Mouse (Mus musculus): ENCODE results near the gene Cyp2j6. TPM values are rescaled to one million over a fixed set of nuclear protein-coding genes. Genes with fewer than 3 reads are reported as not detected.
"Not testable (repeated sequence)": the region's sequence is repeated elsewhere in the genome, so short reads cannot be mapped to it uniquely, and the experiment has no call there.

The Cyp2j6 gene
- total RNA-seq (2021): 10 to 100 TPM; 14.5 to 15.2 TPM

DNA sequence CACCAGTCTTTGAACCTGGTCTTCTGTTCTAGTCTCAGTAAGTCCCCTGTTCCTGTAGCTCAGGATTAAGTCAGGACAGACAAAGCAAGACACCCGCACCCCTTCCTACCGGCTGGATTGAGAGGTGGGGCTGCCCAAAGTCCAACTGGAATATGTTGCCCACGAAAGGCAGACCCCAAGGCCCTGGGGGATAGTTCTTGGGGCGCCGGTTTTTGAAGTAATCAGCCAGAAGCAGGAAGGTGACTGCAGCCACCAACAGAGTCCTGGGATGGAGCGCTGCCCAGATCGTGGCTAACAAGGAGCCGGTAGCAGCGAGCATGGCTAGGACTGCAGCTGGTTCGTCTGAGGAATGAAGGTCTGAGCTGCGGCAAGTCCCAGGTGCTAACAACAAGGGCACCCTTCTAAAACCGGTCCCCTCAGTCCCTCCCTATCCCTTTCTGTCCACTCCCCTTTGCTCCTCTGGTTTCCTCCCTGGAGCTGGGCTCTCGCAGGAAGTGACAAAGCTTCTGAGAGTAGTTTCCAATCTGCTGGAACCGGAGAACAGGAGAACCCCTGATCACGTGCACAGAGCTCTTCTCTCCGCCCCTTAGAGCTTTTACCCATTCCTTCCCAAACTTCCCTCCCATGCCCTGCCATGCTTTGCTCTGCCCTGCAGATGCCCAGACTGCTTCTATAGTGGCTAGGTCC, at the start of gene Cyp2j6:
Gene Cyp2j6 (minus strand): TSS at position 529 of the 687 bp plus-strand sequence.
- DNase-seq (ENCODE audit: low spot score in 2 of 2): peak; percentile 37 to 49
- intact Hi-C loops (cut with DNase I): no loop called here

DNA sequence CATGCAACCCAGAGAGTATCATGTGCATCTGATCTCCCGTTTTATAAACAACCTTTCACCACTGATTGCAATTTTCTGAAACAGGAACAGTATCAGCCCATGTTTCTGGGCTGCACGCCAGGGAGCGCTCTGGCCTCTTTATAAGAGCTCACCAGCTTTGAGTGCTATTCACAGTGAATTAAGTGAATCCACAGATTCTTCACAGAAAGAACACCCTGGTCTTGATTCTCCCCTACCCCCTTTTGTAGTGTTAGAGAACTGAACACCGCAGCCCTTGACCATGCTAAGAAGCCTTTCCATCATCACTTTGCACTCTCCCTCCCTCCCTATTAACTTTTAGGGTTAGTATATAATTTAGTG, 38.3 kb upstream of the Cyp2j6 start:
- DNase-seq (ENCODE audit: low spot score in 2 of 2): no peak
- intact Hi-C loops (cut with DNase I): no loop called here

DNA sequence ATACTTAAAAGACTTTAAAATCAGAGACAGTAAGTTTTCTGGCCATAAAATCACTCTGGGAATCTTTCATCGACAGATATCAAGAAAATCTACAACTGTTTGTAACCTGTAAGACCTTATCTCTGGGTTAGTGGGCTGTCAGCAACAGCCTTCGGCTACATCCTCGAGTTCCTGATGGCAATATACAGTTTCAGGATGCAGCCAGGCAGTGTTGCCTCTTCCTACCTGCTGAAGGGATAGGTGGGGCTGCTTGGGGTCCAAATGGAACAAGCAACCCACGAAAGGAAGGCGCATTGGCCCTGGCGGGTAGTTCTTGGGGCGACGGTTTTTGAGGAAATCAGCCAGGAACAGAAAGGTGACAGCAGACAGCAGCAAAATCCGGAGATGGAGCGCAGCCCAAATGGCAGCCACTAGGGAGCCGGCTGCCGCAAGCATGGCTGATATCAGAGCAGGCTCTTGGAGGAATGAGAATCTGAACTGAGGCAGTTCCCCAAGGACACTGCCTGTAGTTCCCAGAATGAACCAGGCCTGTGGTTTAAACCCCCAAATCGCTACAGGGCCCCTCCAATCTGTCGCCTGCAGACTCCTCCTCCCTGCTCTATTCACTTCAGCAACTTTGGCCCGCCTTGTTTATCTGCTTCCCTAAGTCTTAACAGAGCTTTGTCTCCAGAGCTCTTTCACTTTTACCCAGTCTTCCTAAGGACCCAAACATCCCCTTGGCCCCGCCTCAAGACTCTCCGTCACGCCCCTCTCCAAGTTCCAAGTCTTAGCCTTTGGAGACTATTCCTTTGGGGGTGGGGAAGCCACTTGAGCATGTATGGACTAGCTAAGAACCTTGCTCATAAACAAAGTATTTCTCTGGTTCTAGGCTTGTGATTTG, 37.7 kb upstream of the Cyp2j6 start, which contains the start of gene Cyp2j9:
Gene Cyp2j9 (minus strand): TSS at position 668 of the 880 bp plus-strand sequence.
- intact Hi-C loops (cut with DNase I): no loop called here

DNA sequence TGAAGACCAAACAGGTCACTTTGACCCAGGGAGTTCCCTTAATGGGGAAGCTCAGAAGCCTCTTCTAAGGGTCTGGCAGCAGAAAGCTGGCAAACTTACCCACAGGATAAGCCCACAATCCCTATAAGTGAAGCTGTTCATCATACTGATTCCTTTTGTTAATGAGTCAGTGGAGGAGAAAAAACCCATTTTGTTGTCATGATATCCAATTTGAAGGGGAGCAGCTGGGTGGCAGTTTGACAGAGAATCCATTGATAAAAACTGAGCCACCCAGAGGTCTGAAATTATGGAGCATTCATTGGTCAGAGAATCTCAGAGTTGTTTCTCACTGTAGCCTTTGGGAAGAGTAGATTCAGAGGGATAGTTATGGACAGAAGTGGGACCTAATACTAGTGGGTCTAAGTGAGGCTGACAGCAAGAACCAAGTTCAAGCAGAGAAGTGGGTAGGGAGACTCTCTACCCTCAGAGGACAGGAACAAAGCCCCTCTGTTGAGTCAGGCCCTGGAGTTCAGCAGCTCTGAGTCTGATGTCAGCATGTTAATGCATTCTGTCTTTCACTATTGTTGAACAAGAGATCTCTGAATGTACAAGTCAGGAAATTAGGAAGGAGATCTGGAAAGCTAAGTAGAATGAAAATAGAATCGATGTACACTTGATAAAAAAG, 28.1 kb upstream of the Cyp2j6 start:
- no peak for DNase-seq (ENCODE audit: low spot score in 2 of 2)
- intact Hi-C loops (cut with DNase I): no loop called here

More for the DNA sequence above, 37.7 kb upstream of the Cyp2j6 start, which contains the start of gene Cyp2j9:
- DNase-seq (ENCODE audit: low spot score in 2 of 2): peak; percentile 42 to 52

DNA sequence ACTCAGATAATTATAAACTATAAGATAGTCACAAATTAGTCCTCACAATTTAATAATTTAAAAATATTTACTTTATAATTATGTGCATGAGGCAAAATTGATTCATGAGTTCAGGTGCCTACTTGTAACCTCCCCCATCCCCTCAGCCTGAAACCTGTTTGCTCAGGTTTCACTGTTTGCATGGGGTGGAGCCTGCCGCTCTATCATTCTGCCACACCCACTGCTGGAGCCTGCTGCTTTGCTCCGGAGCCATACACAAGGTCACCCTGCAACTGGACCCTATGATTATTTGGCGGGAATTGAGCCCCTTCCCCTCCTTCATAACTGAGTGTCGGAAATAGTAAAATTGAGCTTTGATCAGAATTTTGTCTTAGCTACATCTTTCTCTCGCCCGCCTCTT, 26.9 kb upstream of the Cyp2j6 start:
- DNase-seq (ENCODE audit: low spot score in 2 of 2); intact Hi-C loops (cut with DNase I): not testable (repeated sequence)

DNA sequence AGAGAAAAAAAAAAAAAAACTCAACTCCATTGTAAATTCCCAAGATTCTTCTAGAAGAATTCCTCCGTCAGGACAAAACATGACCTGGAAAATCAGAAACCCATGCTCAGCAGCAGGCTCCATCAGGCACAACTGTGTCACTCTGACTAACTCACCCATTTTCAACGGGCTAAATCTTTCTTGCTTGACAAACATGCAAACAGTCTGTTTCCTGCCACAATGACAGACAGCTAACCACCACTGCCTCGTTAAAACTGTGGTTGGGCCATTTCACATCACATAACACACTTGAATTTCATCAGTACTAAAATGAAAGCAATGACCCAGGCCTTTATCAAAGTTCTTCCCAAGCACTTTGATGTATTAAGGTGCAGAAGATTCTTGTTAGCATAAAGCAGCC, 16.0 kb upstream of the Cyp2j6 start:
- no peak for DNase-seq (ENCODE audit: low spot score in 2 of 2)
- intact Hi-C loops (cut with DNase I): no loop called here

DNA sequence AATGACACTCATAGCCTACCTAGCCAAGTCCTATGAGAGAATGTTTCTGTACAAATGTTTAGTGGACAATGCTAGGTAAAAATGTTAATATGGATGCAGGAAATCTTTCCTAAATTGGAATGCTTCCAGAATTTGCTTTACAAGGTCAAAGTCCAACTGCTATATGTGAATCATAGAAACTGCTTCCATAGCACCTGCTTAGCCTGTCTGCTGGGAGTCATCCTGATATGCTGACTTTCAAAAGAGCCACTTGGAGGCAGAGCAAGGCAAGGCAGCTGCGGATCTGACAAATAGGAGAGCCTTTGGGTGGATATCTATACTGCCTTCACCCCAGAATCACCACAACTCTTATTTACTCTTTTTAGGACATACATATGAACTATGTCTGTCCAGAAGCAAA, 14.5 kb upstream of the Cyp2j6 start:
- intact Hi-C loops (cut with DNase I): no loop called here
- DNase-seq (ENCODE audit: low spot score in 2 of 2): no peak

DNA sequence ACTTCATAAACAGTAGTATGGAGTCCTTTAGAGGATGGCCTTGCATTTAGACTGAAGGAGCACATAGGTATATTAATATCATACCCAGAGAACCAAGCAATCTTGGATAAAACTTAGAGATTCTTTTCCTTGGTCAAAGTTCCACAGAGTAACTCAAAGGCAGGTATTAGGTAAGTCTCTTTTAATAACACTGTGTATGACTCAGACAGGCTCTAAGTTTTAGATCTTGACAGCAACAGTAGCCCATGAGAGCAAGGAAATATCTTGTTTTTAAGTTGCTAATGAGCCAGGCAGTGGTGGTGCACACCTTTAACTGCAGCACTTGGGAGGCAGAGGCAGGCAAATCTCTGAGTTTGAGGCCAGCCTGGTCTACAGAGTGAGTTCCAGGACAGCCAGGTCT, 12.3 kb upstream of the Cyp2j6 start:
- DNase-seq (ENCODE audit: low spot score in 2 of 2): no peak
- intact Hi-C loops (cut with DNase I): no loop called here

DNA sequence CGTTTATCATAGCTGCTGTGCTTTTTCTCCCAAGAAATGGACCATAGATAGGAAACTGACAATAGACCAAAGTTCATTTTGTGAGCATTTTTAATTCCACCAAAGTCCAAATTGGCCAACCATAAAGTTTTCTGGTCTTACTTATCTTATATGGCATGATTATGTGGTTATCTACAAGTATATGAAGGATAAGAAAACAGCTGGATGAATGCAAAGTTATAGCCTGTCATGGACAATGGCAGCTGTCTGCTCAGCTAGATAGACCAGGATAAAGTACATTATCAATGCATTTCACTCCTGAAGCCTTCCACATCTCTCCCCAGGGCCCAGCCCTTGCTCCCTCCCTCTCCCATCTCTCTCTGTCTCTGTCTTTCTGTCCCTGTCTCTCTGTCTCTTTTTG, 7.0 kb upstream of the Cyp2j6 start:
- intact Hi-C loops (cut with DNase I): no loop called here

DNA sequence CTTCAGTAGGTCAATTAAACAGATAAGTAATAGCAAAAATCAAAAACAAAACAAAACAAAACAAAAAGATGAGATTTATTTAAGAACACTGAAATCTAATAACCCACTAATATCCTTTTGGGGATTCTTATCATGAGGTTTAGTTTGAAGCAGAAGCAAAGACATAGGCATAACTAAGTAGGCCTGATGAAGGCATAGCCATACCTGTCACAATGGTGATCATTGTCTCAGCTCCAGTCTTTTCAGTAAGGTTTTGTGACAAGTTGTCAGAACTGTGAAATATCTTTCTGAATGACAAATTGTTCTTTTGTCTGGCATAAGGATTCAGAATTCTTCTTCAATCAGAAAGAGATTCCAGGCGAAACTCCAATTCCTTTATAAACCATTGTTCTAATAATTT, 6.3 kb upstream of the Cyp2j6 start:
- no peak for DNase-seq (ENCODE audit: low spot score in 2 of 2)
- intact Hi-C loops (cut with DNase I): no loop called here

More for the DNA sequence above, 7.0 kb upstream of the Cyp2j6 start:
- DNase-seq (ENCODE audit: low spot score in 2 of 2): no peak

DNA sequence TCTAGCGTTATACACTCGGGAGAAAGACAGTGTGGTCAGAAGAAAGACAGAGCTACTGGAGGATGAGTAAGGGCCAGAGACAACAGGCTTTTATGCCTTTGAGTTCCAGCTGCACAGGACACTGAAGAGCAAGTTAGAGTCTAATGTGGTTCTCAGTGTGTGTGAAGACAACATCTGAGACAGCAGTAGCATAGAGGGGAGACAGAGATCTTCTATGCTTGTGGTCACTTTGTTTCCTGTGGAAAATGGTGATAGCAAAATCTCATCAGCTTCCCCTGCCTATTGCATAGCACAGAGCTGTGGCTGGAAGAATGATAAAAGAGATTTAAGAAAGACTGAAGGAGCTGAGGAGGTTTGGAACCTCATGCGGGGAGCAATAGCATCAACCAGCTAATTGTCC, 1.8 kb downstream of the Cyp2j6 start:
- intact Hi-C loops (cut with DNase I): no loop called here
- no peak for DNase-seq (ENCODE audit: low spot score in 2 of 2)

DNA sequence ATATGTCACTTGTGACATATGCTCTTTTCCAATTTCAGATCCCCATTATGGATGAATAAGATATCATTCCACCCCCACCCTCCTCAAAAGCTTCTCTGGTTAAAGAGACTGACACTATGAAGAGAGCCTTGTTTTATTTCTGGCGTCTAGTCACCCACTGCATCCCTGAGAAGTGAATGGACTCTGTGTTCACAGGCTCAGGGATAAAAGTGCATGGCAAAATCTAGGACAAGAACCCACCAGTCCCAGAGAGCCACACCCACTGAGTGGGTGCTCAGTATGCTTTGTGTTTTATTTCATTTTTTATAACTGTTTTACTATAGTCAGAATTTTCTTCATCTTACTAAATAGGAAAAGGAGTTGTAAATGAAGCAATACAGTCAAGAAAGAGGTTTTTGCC, 7.5 kb downstream of the Cyp2j6 start:
- DNase-seq (ENCODE audit: low spot score in 2 of 2): peak; percentile 24 to 43
- intact Hi-C loops (cut with DNase I): no loop called here

DNA sequence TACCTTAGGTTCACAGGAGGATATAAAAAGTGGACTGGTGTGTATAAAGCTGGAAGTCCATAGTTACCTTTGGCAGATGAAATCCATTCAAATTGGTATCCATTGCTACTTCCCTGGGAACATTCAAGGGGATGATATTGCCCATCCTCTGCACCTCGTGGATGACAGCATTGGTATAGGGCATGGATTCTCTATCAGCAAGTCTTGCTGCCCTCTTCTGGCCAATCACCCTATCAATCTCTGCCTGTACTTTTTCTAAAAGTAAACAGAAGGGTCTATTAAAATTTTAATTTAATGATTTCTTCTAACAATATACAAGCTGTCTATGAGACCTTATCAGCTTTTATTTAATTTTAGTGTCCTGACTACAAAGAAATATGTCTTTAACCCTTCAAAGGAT, 27.7 kb downstream of the Cyp2j6 start:
- DNase-seq (ENCODE audit: low spot score in 2 of 2): no peak
- intact Hi-C loops (cut with DNase I): loop anchor here (10.0 kb wide), 1 partner anchor 251 kb away; no protein-coding TSS in a partner anchor

DNA sequence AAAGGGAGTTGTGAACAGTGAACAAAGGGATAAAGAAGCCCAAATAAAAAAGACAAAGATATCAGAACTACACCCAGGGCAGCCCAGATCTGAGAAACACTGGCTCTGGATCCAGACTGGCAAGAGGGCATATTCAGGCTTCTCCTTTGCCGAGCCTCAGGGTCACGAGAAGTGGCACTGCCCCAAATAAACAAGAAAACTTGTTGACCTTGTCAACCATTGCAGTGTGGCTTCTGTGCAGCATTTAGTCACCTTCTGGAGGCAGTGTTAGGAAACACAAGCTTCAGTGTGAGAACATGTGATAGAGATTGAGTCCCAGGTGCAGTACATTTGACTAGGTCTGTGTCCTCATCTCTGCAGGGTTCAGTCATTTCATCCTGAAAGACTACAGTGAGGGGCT, 31.2 kb downstream of the Cyp2j6 start:
- no peak for DNase-seq (ENCODE audit: low spot score in 2 of 2)
- intact Hi-C loops (cut with DNase I): loop anchor here (10.0 kb wide), 1 partner anchor 247 kb away; no protein-coding TSS in a partner anchor

DNA sequence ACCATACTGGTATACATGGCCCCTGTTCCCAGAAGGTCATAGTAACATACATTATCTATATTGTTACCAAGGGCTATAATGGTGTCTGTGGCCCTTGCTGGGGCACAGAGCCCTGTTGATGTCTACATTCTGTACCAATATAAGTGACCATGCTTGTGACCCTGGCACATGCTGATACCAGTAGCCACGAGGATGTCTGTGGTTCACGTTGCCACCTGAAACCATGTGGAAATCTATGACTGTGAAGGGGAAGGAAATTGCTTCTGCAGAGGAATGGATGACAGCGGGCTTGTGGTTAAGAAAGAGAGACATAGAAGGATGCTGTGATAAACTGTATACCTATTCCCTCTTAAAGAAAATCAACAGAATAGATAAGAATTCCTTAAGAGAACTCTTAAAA, 43.4 kb downstream of the Cyp2j6 start:
- no peak for DNase-seq (ENCODE audit: low spot score in 2 of 2)
- intact Hi-C loops (cut with DNase I): no loop called here

DNA sequence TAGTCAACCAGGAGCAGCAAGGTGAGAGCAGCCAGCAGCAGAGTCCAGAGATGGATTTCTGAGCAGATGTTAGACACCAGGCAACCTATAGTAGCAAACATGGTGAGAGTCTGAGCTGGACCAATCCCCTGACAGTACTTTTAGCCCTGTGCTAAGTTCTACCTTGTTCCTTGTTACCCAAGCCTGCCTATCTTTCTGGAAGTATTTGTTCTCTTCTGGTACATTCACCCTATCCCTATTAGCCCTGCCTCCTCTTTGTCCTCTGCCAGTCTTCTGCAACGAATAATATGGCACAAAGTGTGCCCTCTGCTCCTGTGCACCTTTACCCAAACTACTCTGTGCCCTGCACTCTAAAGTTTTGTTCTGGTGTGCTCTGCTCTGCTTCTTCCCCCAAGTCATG, 46.2 kb downstream of the Cyp2j6 start, which contains the start of gene Cyp2j8:
Gene Cyp2j8 (minus strand): TSS at position 101 of the 400 bp plus-strand sequence.
- DNase-seq (ENCODE audit: low spot score in 2 of 2): no peak
- intact Hi-C loops (cut with DNase I): no loop called here
